Mouse (Mus musculus) stomach, embryonic 14.5 days (tissue): ENCODE measurements around the gene Zfp800. TPM values are rescaled to one million over a fixed set of nuclear protein-coding genes. Genes with fewer than 3 reads are reported as not detected.

Experiments
- ATAC-seq: fragments of 200-750 bp; cut with Nextera tagmentation; 2 replicates; pipeline ENCODE4 v1.8.0; 2017; ENCODE audit warnings: low read depth, moderate TSS enrichment; ENCODE audit not compliant: insufficient number of reproducible peaks, insufficient read depth, low FRiP score
- H3K27ac ChIP-seq: fragments of 300-500 bp; sonication (generic); 2 replicates; pipeline ENCODE4 v1.5.1; 2014; ENCODE audit warnings: mild to moderate bottlenecking, low read length, moderate library complexity, mixed read lengths
- H3K27me3 ChIP-seq: fragments of 300-500 bp; sonication (generic); 2 replicates; pipeline ENCODE4 v1.6.1; 2014; ENCODE audit warnings: low read length, control low read depth, mixed read lengths; ENCODE audit not compliant: control insufficient read depth, insufficient read depth
- H3K36me3 ChIP-seq: fragments of 300-500 bp; sonication (generic); 2 replicates; pipeline ENCODE4 v1.6.1; 2014; ENCODE audit warnings: mild to moderate bottlenecking, control low read depth, low read length, moderate library complexity, mixed read lengths; ENCODE audit not compliant: control insufficient read depth, insufficient read depth
- H3K4me1 ChIP-seq: fragments of 300-500 bp; sonication (generic); 2 replicates; pipeline ENCODE4 v1.6.1; 2014; ENCODE audit warnings: low read length, control low read depth, mixed read lengths; ENCODE audit not compliant: control insufficient read depth, insufficient read depth
- H3K4me2 ChIP-seq: fragments of 300-500 bp; sonication (generic); replicated peaks from 2 replicates; pipeline ENCODE4 v1.6.1; 2014; ENCODE audit warnings: low read depth, low read length, control low read depth
- H3K4me3 ChIP-seq: fragments of 300-500 bp; sonication (generic); 2 replicates; pipeline ENCODE4 v1.5.1; 2014; ENCODE audit warnings: low read depth, low read length, control low read depth
- H3K9ac ChIP-seq: fragments of 300-500 bp; sonication (generic); replicated peaks from 2 replicates; pipeline ENCODE4 v1.6.1; 2014; ENCODE audit warnings: low read depth, mild to moderate bottlenecking, control low read depth, low read length, moderate library complexity, mixed read lengths
- H3K9me3 ChIP-seq: fragments of 300-500 bp; sonication (generic); 2 replicates; pipeline ENCODE4 v1.6.1; 2016; ENCODE audit warnings: low read depth, low read length, control low read depth; ENCODE audit not compliant: control insufficient read depth
- WGBS: fragments of 180-500 bp; shearing (Covaris S2); extraction: QIAGEN DNeasy Blood & Tissue Kit; methylation state at CpG from one replicate; pipeline ENCODE4 v1.1.7; 2014; 5-methylcytosine and 5-hydroxymethylcytosine counted together
- polyA plus RNA-seq: library from polyadenylated mRNA; unstranded; fragments of >200 nt; fragmentation: Nextera tagmentation; extraction: Ambion mirVana; gene quantifications from 2 replicates; pipeline ENCODE4 v1.2.1, GENCODE M21; 2014

The Zfp800 gene
- polyA plus RNA-seq, 1 experiment from 2014 or later, result 23.3 TPM

- Histone ChIP-seq H3K36me3 (peaks cover 22% of the 10 kb centered on the region), H3K4me2 (no peak overlapping the region), H3K27me3 (no peaks in the 10 kb centered on the region), H3K4me3 (no peak overlapping the region), H3K9ac (no peak overlapping the region), H3K4me1 (peaks cover 15% of the 10 kb centered on the region), H3K27ac (no peak overlapping the region), H3K9me3 (no peaks in the 10 kb centered on the region)
- WGBS, result 72% methylated on average over 4 of the region's 4 CpGs
- no peak for ATAC-seq
These were observed 19.2 kb upstream of the Zfp800 start for GRCm38 (mm10) chr6:28416981-28417380.

- 76% methylated on average over 2 of the region's 2 CpGs for WGBS
- Histone ChIP-seq H3K9me3 (no peaks in the 10 kb centered on the region), H3K4me3 (no peak overlapping the region), H3K36me3 (peaks cover 10% of the 10 kb centered on the region; the same call in 1 of the 2 replicates), H3K4me2 (no peak overlapping the region), H3K4me1 (no peaks in the 10 kb centered on the region), H3K9ac (no peak overlapping the region), H3K27ac (no peak overlapping the region), H3K27me3 (no peaks in the 10 kb centered on the region)
- no peak for ATAC-seq
These were observed 13.4 kb upstream of the Zfp800 start for GRCm38 (mm10) chr6:28411236-28411635.

- H3K4me1 ChIP-seq, result no peaks in the 10 kb centered on the region
- WGBS, result 72% methylated on average over 9 of the region's 9 CpGs
- no peaks in the 10 kb centered on the region for H3K27me3 ChIP-seq
These were observed 12.2 kb upstream of the Zfp800 start for GRCm38 (mm10) chr6:28410053-28410452.

GRCm38 (mm10) chr6:28399791-28400190, 2.0 kb upstream of the Zfp800 start:
- no peak overlapping the region for H3K4me2 ChIP-seq
- no peak overlapping the region for H3K27ac ChIP-seq
- H3K4me3 ChIP-seq, result no peak overlapping the region
- H3K36me3 ChIP-seq, result no peaks in the 10 kb centered on the region
- no peaks in the 10 kb centered on the region for H3K27me3 ChIP-seq
- no peaks in the 10 kb centered on the region for H3K4me1 ChIP-seq
- peaks cover 3% of the 10 kb centered on the region; the same call in 1 of the 2 replicates for H3K9me3 ChIP-seq
- no peak overlapping the region for H3K9ac ChIP-seq
- no peak for ATAC-seq
- 87% methylated on average over 4 of the region's 4 CpGs for WGBS

More at GRCm38 (mm10) chr6:28410053-28410452, 12.2 kb upstream of the Zfp800 start:
- H3K4me3 ChIP-seq, result no peak overlapping the region
- H3K27ac ChIP-seq, result no peak overlapping the region
- no peaks in the 10 kb centered on the region for H3K9me3 ChIP-seq
- H3K36me3 ChIP-seq, result no peaks in the 10 kb centered on the region
- H3K9ac ChIP-seq, result no peak overlapping the region
- no peak for ATAC-seq
- H3K4me2 ChIP-seq, result no peak overlapping the region

GRCm38 (mm10) chr6:28398726-28399125, 921 bp upstream of the Zfp800 start:
- WGBS, result 87% methylated on average over 3 of the region's 3 CpGs
- no peak for ATAC-seq
- peaks cover 3% of the 10 kb centered on the region; the same call in 1 of the 2 replicates for H3K9me3 ChIP-seq

GRCm38 (mm10) chr6:28396853-28397457, 850 bp downstream of the Zfp800 start:
- no peak overlapping the region for H3K9ac ChIP-seq
- ATAC-seq, result no peak
- no peaks in the 10 kb centered on the region for H3K36me3 ChIP-seq
- 3% methylated on average over 19 of the region's 19 CpGs for WGBS
- no peak overlapping the region for H3K27ac ChIP-seq
- peak overlapping the region; percentile 62 for H3K4me2 ChIP-seq
- H3K9me3 ChIP-seq, result peaks cover 3% of the 10 kb centered on the region; the same call in 1 of the 2 replicates
- H3K4me1 ChIP-seq, result no peaks in the 10 kb centered on the region
- peak overlapping the region; percentile 33 for H3K4me3 ChIP-seq
- no peaks in the 10 kb centered on the region for H3K27me3 ChIP-seq

More at GRCm38 (mm10) chr6:28398726-28399125, 921 bp upstream of the Zfp800 start:
- Histone ChIP-seq H3K27me3 (no peaks in the 10 kb centered on the region), H3K9ac (no peak overlapping the region), H3K4me1 (no peaks in the 10 kb centered on the region), H3K4me3 (no peak overlapping the region), H3K27ac (no peak overlapping the region), H3K4me2 (no peak overlapping the region), H3K36me3 (no peaks in the 10 kb centered on the region)

- no peak for ATAC-seq
- H3K4me2 ChIP-seq, result peak overlapping the region; percentile 62
- H3K27ac ChIP-seq, result no peak overlapping the region
- 29% methylated on average over 15 of the region's 15 CpGs for WGBS
- H3K9me3 ChIP-seq, result peaks cover 3% of the 10 kb centered on the region; the same call in 1 of the 2 replicates
- H3K4me1 ChIP-seq, result no peaks in the 10 kb centered on the region
- H3K27me3 ChIP-seq, result no peaks in the 10 kb centered on the region
- peak overlapping the region; percentile 33; the same call in 1 of the 2 replicates for H3K4me3 ChIP-seq
- no peak overlapping the region for H3K9ac ChIP-seq
- H3K36me3 ChIP-seq, result no peaks in the 10 kb centered on the region
These were observed 1.6 kb downstream of the Zfp800 start for GRCm38 (mm10) chr6:28396051-28396852.

GRCm38 (mm10) chr6:28389038-28389437, 8.8 kb downstream of the Zfp800 start:
- Histone ChIP-seq H3K27me3 (no peaks in the 10 kb centered on the region), H3K9me3 (no peaks in the 10 kb centered on the region), H3K36me3 (no peaks in the 10 kb centered on the region), H3K4me2 (no peak overlapping the region), H3K9ac (no peak overlapping the region), H3K4me1 (no peaks in the 10 kb centered on the region), H3K27ac (no peak overlapping the region), H3K4me3 (no peak overlapping the region)
- 69% methylated on average over 3 of the region's 3 CpGs for whole genome bisulfite sequencing
- no peak for ATAC-seq
